Mouse (Mus musculus) hindbrain, embryonic 15.5 days (tissue): ENCODE data around the gene Olfr1427. TPM values are rescaled to one million over a fixed set of nuclear protein-coding genes. Genes with fewer than 3 reads are reported as not detected.
"Not testable (repeated sequence)": the region's sequence is repeated elsewhere in the genome, so short reads cannot be mapped to it uniquely, and the experiment has no call there.

ENCODE experiments used
- ATAC-seq: fragments of 200-750 bp; cut with Nextera tagmentation; 2 replicates; pipeline ENCODE4 v1.8.0; 2017; ENCODE audit warnings: low read depth, moderate number of reproducible peaks, moderate TSS enrichment; ENCODE audit not compliant: low FRiP score
- H3K27ac ChIP-seq: fragments of 300-500 bp; sonication (generic); replicated peaks from 2 replicates; pipeline ENCODE4 v1.5.1; 2015; ENCODE audit warnings: mild to moderate bottlenecking, inconsistent platforms
- H3K27me3 ChIP-seq: fragments of 300-500 bp; sonication (generic); 2 replicates; pipeline ENCODE4 v1.6.1; 2015; ENCODE audit warnings: control low read depth, inconsistent platforms
- H3K36me3 ChIP-seq: fragments of 300-500 bp; sonication (generic); 2 replicates; pipeline ENCODE4 v1.6.1; 2015; ENCODE audit warnings: control low read depth, inconsistent platforms
- H3K4me1 ChIP-seq: fragments of 300-500 bp; sonication (generic); replicated peaks from 2 replicates; pipeline ENCODE4 v1.6.1; 2015; ENCODE audit warnings: control low read depth, inconsistent platforms
- H3K4me2 ChIP-seq: fragments of 300-500 bp; sonication (generic); 2 replicates; pipeline ENCODE4 v1.6.1; 2015; ENCODE audit warnings: moderate library complexity, mild to moderate bottlenecking, inconsistent platforms
- H3K4me3 ChIP-seq: fragments of 300-500 bp; sonication (generic); 2 replicates; pipeline ENCODE4 v1.5.1; 2015; ENCODE audit warnings: mild to moderate bottlenecking, inconsistent platforms
- H3K9ac ChIP-seq: fragments of 300-500 bp; sonication (generic); 2 replicates; pipeline ENCODE4 v1.6.1; 2015; ENCODE audit warnings: inconsistent platforms
- H3K9me3 ChIP-seq: fragments of 300-500 bp; sonication (generic); 2 replicates; pipeline ENCODE4 v1.6.1; 2016; ENCODE audit warnings: control low read depth, inconsistent platforms
- WGBS: fragments of 180-500 bp; shearing (Covaris S2); methylation state at CpG from one replicate; pipeline ENCODE4 v1.1.7; 2015; 5-methylcytosine and 5-hydroxymethylcytosine counted together
- polyA plus RNA-seq: library from polyadenylated mRNA; unstranded; fragments of >200 nt; fragmentation: Nextera tagmentation; extraction: Ambion mirVana; gene quantifications from 2 replicates; pipeline ENCODE4 v1.2.1, GENCODE M21; 2015

Gene Olfr1427
- polyA plus RNA-seq, 1 experiment from 2014 or later = not detected

DNA sequence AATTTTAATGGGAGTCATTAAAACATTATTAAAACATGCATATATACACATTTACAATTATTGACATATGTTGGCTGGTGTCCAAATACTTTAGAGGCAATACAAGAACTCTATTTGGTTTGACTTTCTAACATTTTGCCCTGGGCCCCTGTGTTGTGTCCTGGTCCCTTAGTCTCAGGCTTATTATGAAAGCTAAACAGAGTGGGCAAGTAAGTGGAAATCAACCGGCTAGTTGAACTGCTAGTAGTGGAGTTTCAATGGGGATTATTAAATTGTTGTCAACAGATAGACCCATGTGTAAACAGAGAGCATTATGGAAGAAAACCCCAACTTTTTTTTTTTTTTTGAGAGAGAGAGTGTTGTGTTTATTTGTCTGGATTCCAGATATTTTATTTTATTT lies 40.6 kb downstream of the Olfr1427 start, which contains the start of gene Olfr1424:
Gene Olfr1424 (minus strand): TSS at position 101 of the 400 bp plus-strand sequence.
- not testable (repeated sequence) for H3K36me3 ChIP-seq, H3K27me3 ChIP-seq, H3K9me3 ChIP-seq, H3K4me2 ChIP-seq, ATAC-seq, H3K4me1 ChIP-seq, H3K9ac ChIP-seq, H3K27ac ChIP-seq, H3K4me3 ChIP-seq
- 94% methylated on average over 1 of the region's 1 CpGs for WGBS

Other genes starting within 250 kb of the Olfr1427 start
- gene Olfr1418, start 242.3 kb downstream of the Olfr1427 start, polyA plus RNA-seq = not detected in 2 replicates
- gene Olfr1419, start 228.2 kb downstream of the Olfr1427 start, polyA plus RNA-seq = not detected in 2 replicates
- gene Olfr1420, start 216.8 kb downstream of the Olfr1427 start, polyA plus RNA-seq = not detected in 2 replicates
- gene Patl1, start 190.9 kb downstream of the Olfr1427 start, polyA plus RNA-seq = 15.1 and 16.8 TPM in 2 replicates
- 3.4 and 3.7 TPM in 2 replicates for gene Osbp, start 137.4 kb downstream of the Olfr1427 start, polyA plus RNA-seq
- gene Olfr1423, start 62.0 kb downstream of the Olfr1427 start, polyA plus RNA-seq = not detected in 2 replicates
- gene Olfr1424, start 40.7 kb downstream of the Olfr1427 start, polyA plus RNA-seq = not detected in 2 replicates
- gene Olfr1425, start 25.6 kb downstream of the Olfr1427 start, polyA plus RNA-seq = not detected in 2 replicates
- gene Olfr1426, start 11.3 kb downstream of the Olfr1427 start, polyA plus RNA-seq = not detected in 2 replicates
- not detected in 2 replicates for gene Olfr1428, start 12.6 kb upstream of the Olfr1427 start, polyA plus RNA-seq
- gene Olfr76, start 19.9 kb upstream of the Olfr1427 start, polyA plus RNA-seq = not detected in 2 replicates
- not detected in 2 replicates for gene Olfr1555-ps1, start 66.8 kb upstream of the Olfr1427 start, polyA plus RNA-seq
- gene Olfr1431, start 97.3 kb upstream of the Olfr1427 start, polyA plus RNA-seq = not detected in 2 replicates
- gene Olfr1432, start 129.3 kb upstream of the Olfr1427 start, polyA plus RNA-seq = not detected in 2 replicates
- gene Olfr262, start 138.3 kb upstream of the Olfr1427 start, polyA plus RNA-seq = not detected in 2 replicates
- not detected in 2 replicates for gene Olfr235, start 157.7 kb upstream of the Olfr1427 start, polyA plus RNA-seq
- not detected in 2 replicates for gene Olfr1434, start 176.5 kb upstream of the Olfr1427 start, polyA plus RNA-seq
- gene Olfr1436, start 195.8 kb upstream of the Olfr1427 start, polyA plus RNA-seq = not detected in 2 replicates
- gene Olfr1437, start 221.8 kb upstream of the Olfr1427 start, polyA plus RNA-seq = not detected in 2 replicates
- gene Olfr1438-ps1, start 232.6 kb upstream of the Olfr1427 start, polyA plus RNA-seq = not detected in 2 replicates